Mouse (Mus musculus) thymus, postnatal 10 days (tissue): ENCODE measurements around the gene Sapcd1.

Experiments
- DNase-seq, 2 experiments: peaks; one replicate each; pipeline ENCODE4 v3.0.0; 2021; ENCODE audit warnings: low spot score in 2 of 2

Sapcd1 gene

DNA sequence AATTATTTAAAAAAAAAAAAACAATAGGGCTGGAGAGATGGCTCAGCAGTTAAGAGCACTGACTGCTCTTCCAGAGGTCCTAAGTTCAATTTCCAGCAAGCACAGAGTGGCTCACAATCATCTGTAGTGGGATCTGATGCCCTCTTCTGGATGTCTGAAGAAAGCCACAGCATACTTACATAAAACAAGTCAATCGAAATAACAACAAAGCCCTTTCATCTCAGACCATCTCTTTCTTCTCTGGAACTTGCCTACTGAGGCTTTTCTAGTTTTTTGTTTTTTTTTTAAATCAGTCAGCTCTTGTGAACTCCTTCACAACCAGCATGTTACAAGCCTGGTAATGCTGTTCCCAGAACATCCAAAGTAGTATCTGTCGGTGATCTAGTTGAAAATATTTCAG is 47.2 kb downstream of the Sapcd1 start:
- DNase-seq: peak in 1 of 2 experiments; percentile 49

DNA sequence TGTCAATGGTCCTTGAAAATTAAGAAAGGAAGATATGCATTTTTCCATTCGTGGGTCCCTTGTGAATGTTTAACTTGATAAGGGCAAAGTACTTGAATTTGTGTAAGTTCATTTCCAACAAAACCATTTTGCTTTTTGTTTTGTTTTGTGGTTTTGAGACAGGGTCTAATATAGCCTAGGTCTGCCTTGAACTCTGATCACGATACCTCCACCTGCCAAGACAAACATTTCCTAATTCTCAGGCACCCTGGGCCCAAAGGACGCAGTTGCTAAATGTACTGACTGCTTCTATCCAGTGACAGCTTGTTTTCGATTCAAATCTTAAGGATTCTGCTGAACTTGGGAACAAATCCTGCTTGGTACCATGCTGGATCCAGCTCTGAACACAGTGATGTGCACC is 48.2 kb downstream of the Sapcd1 start:
- no peak for DNase-seq

DNA sequence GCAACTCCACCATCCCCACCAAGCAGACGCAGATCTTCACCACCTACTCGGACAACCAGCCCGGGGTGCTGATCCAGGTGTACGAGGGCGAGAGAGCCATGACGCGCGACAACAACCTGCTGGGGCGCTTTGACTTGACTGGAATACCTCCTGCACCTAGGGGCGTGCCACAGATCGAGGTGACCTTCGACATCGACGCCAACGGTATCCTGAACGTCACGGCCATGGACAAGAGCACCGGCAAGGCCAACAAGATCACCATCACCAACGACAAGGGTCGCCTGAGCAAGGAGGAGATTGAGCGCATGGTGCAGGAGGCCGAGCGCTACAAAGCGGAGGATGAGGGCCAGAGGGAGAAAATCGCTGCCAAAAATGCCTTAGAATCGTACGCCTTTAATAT is 49.6 kb downstream of the Sapcd1 start:
- DNase-seq: no peak

DNA sequence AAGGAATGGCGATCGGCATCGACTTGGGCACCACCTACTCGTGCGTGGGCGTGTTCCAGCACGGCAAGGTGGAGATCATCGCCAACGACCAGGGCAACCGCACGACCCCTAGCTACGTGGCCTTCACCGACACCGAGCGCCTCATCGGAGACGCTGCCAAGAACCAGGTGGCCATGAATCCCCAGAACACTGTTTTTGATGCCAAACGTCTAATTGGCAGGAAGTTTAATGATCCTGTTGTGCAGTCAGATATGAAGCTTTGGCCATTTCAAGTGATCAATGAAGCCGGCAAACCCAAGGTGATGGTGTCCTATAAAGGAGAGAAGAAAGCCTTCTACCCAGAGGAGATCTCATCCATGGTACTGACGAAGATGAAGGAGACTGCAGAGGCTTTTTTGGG is 50.8 kb downstream of the Sapcd1 start:
- no peak for DNase-seq
